Mouse (Mus musculus): ENCODE data around the gene Tom1l2. TPM values are rescaled to one million over a fixed set of nuclear protein-coding genes. Genes with fewer than 3 reads are reported as not detected.

Gene Tom1l2
- polyA plus RNA-seq, 1 experiment from 2014 or later, result 19.7 TPM

- ATAC-seq (peak; percentile 43; the same call in 1 of the 2 replicates), DNase-seq (ENCODE audit: low spot score) (peak; percentile 49)
- TF ChIP-seq EP300 (IDR thresholded peaks at IDR 0.05), result no peak
- peak; percentile 26 for TF ChIP-seq CTCF (IDR thresholded peaks at IDR 0.05)
- peaks cover 16% of the 10 kb centered on the region; the same call in 1 of the 2 replicates for H3K4me1 ChIP-seq (ENCODE audit: insufficient read depth, low read depth, low read length)
- no peak overlapping the region for H3K4me3 ChIP-seq (ENCODE audit: low read depth, low read length)
- WGBS, result 9% methylated on average over 8 of the region's 8 CpGs
- no peak overlapping the region for H3K9ac ChIP-seq (replicated peaks; ENCODE audit: low read depth)
- no peak overlapping the region for H3K4me2 ChIP-seq (replicated peaks; ENCODE audit: low read depth, low read length)
- H3K36me3 ChIP-seq (ENCODE audit: insufficient read depth, low read length), result no peaks in the 10 kb centered on the region
- no peaks in the 10 kb centered on the region for H3K9me3 ChIP-seq (ENCODE audit: low read length)
- H3K27ac ChIP-seq (ENCODE audit: low read length), result peak overlapping the region; percentile 47
- H3K27me3 ChIP-seq (replicated peaks; ENCODE audit: insufficient read depth, low read length), result no peaks in the 10 kb centered on the region
These were observed 41.5 kb downstream of the Tom1l2 start for GRCm38 (mm10) chr11:60311025-60311854.

GRCm38 (mm10) chr11:60309875-60310274 lies 42.8 kb downstream of the Tom1l2 start:
- H3K4me2 ChIP-seq (replicated peaks; ENCODE audit: low read depth, low read length), result no peak overlapping the region
- H3K27me3 ChIP-seq (replicated peaks; ENCODE audit: insufficient read depth, low read length), result no peaks in the 10 kb centered on the region
- no peak for ATAC-seq
- TF ChIP-seq CTCF (IDR thresholded peaks at IDR 0.05) (no peak), EP300 (IDR thresholded peaks at IDR 0.05) (no peak)
- H3K4me1 ChIP-seq (ENCODE audit: insufficient read depth, low read depth, low read length), result peaks cover 16% of the 10 kb centered on the region; the same call in 1 of the 2 replicates
- no peak overlapping the region for H3K9ac ChIP-seq (replicated peaks; ENCODE audit: low read depth)
- no peak overlapping the region for H3K4me3 ChIP-seq (ENCODE audit: low read depth, low read length)
- H3K27ac ChIP-seq (ENCODE audit: low read length), result no peak overlapping the region
- no peaks in the 10 kb centered on the region for H3K36me3 ChIP-seq (ENCODE audit: insufficient read depth, low read length)
- H3K9me3 ChIP-seq (ENCODE audit: low read length), result no peaks in the 10 kb centered on the region
- no peak for DNase-seq (ENCODE audit: low spot score)

GRCm38 (mm10) chr11:60308506-60309116 lies 44.1 kb downstream of the Tom1l2 start:
- TF ChIP-seq CTCF (IDR thresholded peaks at IDR 0.05) (no peak), EP300 (IDR thresholded peaks at IDR 0.05) (peak; percentile 43; the same call in 1 of the 2 replicates)
- Histone ChIP-seq H3K9me3 (ENCODE audit: low read length) (no peaks in the 10 kb centered on the region), H3K9ac (replicated peaks; ENCODE audit: low read depth) (no peak overlapping the region), H3K4me1 (ENCODE audit: insufficient read depth, low read depth, low read length) (peaks cover 16% of the 10 kb centered on the region; the same call in 1 of the 2 replicates), H3K4me3 (ENCODE audit: low read depth, low read length) (no peak overlapping the region), H3K27me3 (replicated peaks; ENCODE audit: insufficient read depth, low read length) (no peaks in the 10 kb centered on the region), H3K36me3 (ENCODE audit: insufficient read depth, low read length) (no peaks in the 10 kb centered on the region), H3K27ac (ENCODE audit: low read length) (peak overlapping the region; percentile 40; the same call in 1 of the 2 replicates), H3K4me2 (replicated peaks; ENCODE audit: low read depth, low read length) (0 out of 2 replicates have a peak overlapping the region, but pooled peaks have one; percentile 11)
- ATAC-seq (peak; percentile 82), DNase-seq (ENCODE audit: low spot score) (peak; percentile 72)
- WGBS, result 37% methylated on average over 12 of the region's 12 CpGs

GRCm38 (mm10) chr11:60308061-60308460 lies 44.6 kb downstream of the Tom1l2 start:
- ATAC-seq, result peak; percentile 40; the same call in 1 of the 2 replicates

GRCm38 (mm10) chr11:60307375-60307825 lies 45.3 kb downstream of the Tom1l2 start:
- peak overlapping the region; percentile 40; the same call in 1 of the 2 replicates for H3K27ac ChIP-seq (ENCODE audit: low read length)
- H3K4me3 ChIP-seq (ENCODE audit: low read depth, low read length), result no peak overlapping the region
- TF ChIP-seq CTCF (IDR thresholded peaks at IDR 0.05) (peak; percentile 59), EP300 (IDR thresholded peaks at IDR 0.05) (no peak)
- ATAC-seq (no peak), DNase-seq (ENCODE audit: low spot score) (no peak)
- no peaks in the 10 kb centered on the region for H3K27me3 ChIP-seq (replicated peaks; ENCODE audit: insufficient read depth, low read length)
- 76% methylated on average over 2 of the region's 2 CpGs for WGBS
- H3K36me3 ChIP-seq (ENCODE audit: insufficient read depth, low read length), result no peaks in the 10 kb centered on the region
- no peak overlapping the region for H3K9ac ChIP-seq (replicated peaks; ENCODE audit: low read depth)
- no peaks in the 10 kb centered on the region for H3K9me3 ChIP-seq (ENCODE audit: low read length)
- H3K4me2 ChIP-seq (replicated peaks; ENCODE audit: low read depth, low read length), result no peak overlapping the region
- H3K4me1 ChIP-seq (ENCODE audit: insufficient read depth, low read depth, low read length), result peaks cover 16% of the 10 kb centered on the region; the same call in 1 of the 2 replicates

More at GRCm38 (mm10) chr11:60308061-60308460, 44.6 kb downstream of the Tom1l2 start:
- H3K9me3 ChIP-seq (ENCODE audit: low read length), result no peaks in the 10 kb centered on the region
- 41% methylated on average over 2 of the region's 2 CpGs for WGBS
- no peak overlapping the region for H3K4me3 ChIP-seq (ENCODE audit: low read depth, low read length)
- H3K4me1 ChIP-seq (ENCODE audit: insufficient read depth, low read depth, low read length), result peaks cover 16% of the 10 kb centered on the region; the same call in 1 of the 2 replicates
- DNase-seq (ENCODE audit: low spot score), result peak; percentile 66
- H3K27me3 ChIP-seq (replicated peaks; ENCODE audit: insufficient read depth, low read length), result no peaks in the 10 kb centered on the region
- peak overlapping the region; percentile 40 for H3K27ac ChIP-seq (ENCODE audit: low read length)
- TF ChIP-seq EP300 (IDR thresholded peaks at IDR 0.05) (no peak), CTCF (IDR thresholded peaks at IDR 0.05) (no peak)
- H3K9ac ChIP-seq (replicated peaks; ENCODE audit: low read depth), result no peak overlapping the region
- no peak overlapping the region for H3K4me2 ChIP-seq (replicated peaks; ENCODE audit: low read depth, low read length)
- no peaks in the 10 kb centered on the region for H3K36me3 ChIP-seq (ENCODE audit: insufficient read depth, low read length)

GRCm38 (mm10) chr11:60306834-60307233 lies 45.9 kb downstream of the Tom1l2 start:
- Histone ChIP-seq H3K4me2 (replicated peaks; ENCODE audit: low read depth, low read length) (no peak overlapping the region), H3K9me3 (ENCODE audit: low read length) (no peaks in the 10 kb centered on the region), H3K27ac (ENCODE audit: low read length) (no peak overlapping the region), H3K9ac (replicated peaks; ENCODE audit: low read depth) (no peak overlapping the region), H3K4me1 (ENCODE audit: insufficient read depth, low read depth, low read length) (peaks cover 16% of the 10 kb centered on the region; the same call in 1 of the 2 replicates), H3K36me3 (ENCODE audit: insufficient read depth, low read length) (no peaks in the 10 kb centered on the region), H3K4me3 (ENCODE audit: low read depth, low read length) (no peak overlapping the region), H3K27me3 (replicated peaks; ENCODE audit: insufficient read depth, low read length) (no peaks in the 10 kb centered on the region)
- 79% methylated on average over 4 of the region's 4 CpGs for WGBS
- ATAC-seq (no peak), DNase-seq (ENCODE audit: low spot score) (peak; percentile 50)
- TF ChIP-seq CTCF (IDR thresholded peaks at IDR 0.05), result peak; percentile 78
- no peak for TF ChIP-seq EP300 (IDR thresholded peaks at IDR 0.05)
